Mouse (Mus musculus) kidney, adult 11 months (tissue): ENCODE measurements around the gene Adcy4.

ENCODE experiments used
- DNase-seq: peaks from one replicate; pipeline ENCODE4 v3.0.0; 2022

The Adcy4 gene

GRCm38 (mm10) chr14:55783958-55784235 is at the start of gene Adcy4:
Adcy4 (minus strand) TSS chr14:55784095.
- DNase-seq, result no peak

DNA sequence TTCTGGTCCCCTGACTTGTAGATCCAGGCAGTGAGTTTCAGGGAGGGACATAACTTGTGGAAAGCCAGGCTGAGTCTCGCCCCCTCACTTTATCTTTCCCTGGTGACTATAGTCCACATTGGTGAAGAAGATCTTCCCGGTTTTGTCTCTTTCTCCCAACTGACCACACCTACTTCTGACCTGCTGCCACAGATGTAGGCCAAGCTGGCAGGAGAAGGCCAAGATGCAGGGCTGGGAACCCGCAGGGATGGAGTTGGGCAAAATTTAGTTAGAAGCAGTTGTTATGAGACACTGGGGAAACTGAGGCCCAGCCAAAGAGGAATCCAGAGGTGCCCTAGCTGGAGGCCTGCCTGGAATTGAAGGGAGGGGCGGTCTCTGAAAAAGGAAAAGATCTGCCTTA is 49.2 kb upstream of the Adcy4 start:
- DNase-seq, result no peak

GRCm38 (mm10) chr14:55830331-55830730 is 46.4 kb upstream of the Adcy4 start:
- DNase-seq, result no peak

- DNase-seq, result no peak
These were observed 46.0 kb upstream of the Adcy4 start for GRCm38 (mm10) chr14:55829854-55830253.

GRCm38 (mm10) chr14:55828716-55829263 is 44.9 kb upstream of the Adcy4 start:
- DNase-seq, result peak; percentile 21

GRCm38 (mm10) chr14:55826551-55827340 is 42.9 kb upstream of the Adcy4 start:
- peak; percentile 1 for DNase-seq

DNA sequence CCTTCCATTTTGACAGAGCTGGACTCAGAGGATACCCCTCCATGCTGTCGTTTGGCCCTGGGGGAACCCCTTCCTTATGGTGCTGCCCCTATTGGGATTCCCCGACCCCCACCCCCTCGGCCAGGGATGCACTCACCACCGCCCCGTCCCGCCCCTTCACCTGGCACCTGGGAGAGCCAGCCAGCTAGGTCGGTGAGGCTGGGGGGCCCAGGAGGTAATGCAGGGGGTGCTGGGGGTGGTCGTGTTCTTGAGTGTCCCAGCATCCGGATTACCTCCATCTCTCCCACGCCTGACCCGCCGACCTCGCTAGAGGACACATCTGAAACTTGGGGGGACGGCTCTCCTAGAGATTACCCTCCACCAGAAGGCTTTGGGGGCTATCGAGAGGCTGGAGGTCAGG is 42.2 kb upstream of the Adcy4 start:
- DNase-seq, result peak; percentile 1

GRCm38 (mm10) chr14:55825216-55826051 is 41.5 kb upstream of the Adcy4 start:
- peak; percentile 4 for DNase-seq

GRCm38 (mm10) chr14:55824481-55825215 is 40.8 kb upstream of the Adcy4 start:
- DNase-seq, result peak; percentile 12

GRCm38 (mm10) chr14:55824001-55824480 is 40.1 kb upstream of the Adcy4 start:
- DNase-seq, result peak; percentile 26

DNA sequence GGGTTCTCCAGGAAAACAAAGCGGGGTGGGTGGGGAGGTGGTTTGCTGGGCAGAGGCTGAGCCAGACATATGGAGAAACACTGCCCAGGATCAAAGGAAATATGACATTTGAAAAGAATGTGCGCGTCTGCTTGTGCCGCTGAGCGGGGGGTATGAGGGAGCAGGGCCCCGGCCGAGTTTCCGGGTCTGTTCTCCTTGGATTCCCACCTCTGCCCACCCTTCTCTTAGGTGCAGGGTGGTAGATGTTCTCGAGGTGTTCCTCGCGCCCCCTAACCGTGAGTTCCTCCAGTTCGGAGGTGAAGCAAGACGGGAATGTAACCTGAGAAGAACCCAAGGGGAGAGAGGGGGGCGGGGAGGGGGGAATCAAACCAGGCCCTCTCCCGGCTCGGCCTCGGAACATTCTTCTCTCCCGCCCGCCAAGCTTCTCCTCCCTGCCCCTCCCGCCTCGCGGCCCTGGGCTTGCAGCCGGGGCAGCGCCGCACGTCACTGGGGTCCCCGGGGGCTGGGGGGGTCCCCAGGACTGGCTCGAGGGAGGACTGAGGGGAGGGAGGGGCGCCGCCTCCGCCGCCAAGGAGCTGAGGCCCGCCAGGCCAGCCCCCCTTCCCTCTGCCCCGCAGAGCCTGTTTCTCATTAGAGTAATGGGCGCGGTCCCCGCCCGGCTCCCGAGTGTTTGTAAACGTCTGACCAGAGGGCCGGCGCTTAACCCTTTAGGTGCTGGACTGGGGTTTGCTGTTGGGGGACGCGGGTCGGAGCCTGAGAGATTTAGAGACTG is 39.3 kb upstream of the Adcy4 start, which contains the start of gene Nfatc4:
Gene Nfatc4 (plus strand): TSS at position 154 of the 772 bp plus-strand sequence.
- DNase-seq, result peak; percentile 73

- peak; percentile 81 for DNase-seq
These were observed 38.6 kb upstream of the Adcy4 start for GRCm38 (mm10) chr14:55822435-55822990.

- peak; percentile 0 for DNase-seq
These were observed 36.7 kb upstream of the Adcy4 start for GRCm38 (mm10) chr14:55820576-55820975.

DNA sequence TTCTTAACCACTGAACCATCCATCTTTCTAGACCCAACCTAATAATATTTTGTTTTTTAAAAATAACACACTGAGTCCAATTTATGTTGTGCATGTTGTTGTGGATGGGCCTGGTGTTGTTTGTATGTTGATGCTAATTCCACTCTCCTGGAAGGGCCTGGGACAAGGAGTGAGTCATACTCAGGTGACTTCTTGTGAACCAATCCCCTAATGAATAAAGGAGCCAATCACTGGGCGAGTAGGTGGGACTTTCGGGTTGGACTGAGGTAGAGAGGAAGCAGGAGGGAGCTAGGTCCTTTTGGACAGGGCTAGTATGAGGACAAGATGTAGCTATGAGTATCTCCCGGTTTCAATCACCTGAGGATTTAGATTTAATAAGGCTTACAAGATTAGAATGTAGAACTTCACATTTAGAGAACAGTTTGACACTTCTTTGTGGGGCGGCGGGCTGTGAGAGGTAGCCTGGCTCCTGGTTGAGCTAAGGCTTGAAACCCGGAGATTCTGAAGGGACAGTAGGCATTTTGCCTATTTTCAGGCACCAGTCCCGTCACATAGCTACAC is 36.0 kb upstream of the Adcy4 start:
- peak; percentile 1 for DNase-seq

GRCm38 (mm10) chr14:55815310-55815751 is 31.4 kb upstream of the Adcy4 start:
- peak; percentile 68 for DNase-seq

GRCm38 (mm10) chr14:55814885-55815284 is 31.0 kb upstream of the Adcy4 start:
- peak; percentile 88 for DNase-seq

DNA sequence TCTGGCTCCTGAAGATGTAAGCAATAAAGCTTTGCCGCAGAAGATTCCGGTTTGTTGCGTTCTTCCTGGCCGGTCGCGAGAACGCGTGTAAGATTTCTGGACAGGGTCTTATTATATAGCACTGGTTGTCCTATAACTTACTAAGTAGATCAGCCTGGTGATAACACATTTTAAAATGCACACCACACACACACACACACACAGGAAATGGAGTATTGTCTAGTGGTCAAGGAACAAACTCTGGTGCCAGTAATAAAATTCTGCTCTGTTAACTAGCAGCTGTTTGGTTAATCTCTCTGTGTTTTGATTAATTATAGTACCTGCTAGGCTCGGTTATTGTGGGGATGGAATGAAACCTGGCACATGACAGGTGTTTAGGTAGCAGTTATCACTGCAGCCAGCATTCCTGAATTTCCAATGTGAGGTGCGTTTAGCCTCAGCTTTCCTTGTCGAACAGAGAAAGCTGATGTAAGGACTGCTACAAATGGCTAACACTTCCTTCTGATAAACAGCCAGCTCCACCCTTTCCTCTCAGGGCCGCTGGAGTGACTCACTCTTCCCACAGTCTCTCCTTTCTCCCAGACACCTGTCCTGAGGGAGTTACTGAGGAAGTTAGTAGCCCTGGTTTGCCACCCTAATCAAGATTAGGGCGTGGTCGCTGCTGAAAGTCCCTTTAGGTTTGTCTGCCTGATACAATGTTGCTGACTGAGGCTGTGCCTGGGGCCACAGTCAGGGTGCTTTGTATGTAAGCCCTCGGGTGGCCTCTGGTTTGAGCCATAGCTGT is 11.7 kb upstream of the Adcy4 start:
- DNase-seq, result no peak

- DNase-seq, result no peak
These were observed 10.1 kb upstream of the Adcy4 start for GRCm38 (mm10) chr14:55793946-55794345.

DNA sequence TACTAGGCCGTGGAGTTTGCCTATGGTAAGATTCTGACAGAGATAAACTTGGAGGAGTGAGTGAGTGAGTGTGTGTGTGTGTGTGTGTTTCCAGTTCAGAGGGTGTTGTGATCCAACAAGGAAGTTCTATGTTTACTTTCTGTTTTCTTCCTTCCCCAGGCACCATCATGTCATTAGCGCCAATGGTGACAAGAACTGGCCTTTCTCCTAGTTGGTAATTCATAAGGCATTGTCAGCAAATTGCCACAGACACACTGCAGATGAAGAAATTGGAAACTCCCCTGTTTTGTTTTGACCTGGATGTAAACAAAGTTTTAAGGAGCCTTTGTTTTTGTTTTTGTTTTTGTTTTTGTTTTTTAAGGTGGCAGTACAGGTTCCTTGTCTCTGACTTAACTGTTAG is 9.6 kb upstream of the Adcy4 start:
- DNase-seq, result no peak

DNA sequence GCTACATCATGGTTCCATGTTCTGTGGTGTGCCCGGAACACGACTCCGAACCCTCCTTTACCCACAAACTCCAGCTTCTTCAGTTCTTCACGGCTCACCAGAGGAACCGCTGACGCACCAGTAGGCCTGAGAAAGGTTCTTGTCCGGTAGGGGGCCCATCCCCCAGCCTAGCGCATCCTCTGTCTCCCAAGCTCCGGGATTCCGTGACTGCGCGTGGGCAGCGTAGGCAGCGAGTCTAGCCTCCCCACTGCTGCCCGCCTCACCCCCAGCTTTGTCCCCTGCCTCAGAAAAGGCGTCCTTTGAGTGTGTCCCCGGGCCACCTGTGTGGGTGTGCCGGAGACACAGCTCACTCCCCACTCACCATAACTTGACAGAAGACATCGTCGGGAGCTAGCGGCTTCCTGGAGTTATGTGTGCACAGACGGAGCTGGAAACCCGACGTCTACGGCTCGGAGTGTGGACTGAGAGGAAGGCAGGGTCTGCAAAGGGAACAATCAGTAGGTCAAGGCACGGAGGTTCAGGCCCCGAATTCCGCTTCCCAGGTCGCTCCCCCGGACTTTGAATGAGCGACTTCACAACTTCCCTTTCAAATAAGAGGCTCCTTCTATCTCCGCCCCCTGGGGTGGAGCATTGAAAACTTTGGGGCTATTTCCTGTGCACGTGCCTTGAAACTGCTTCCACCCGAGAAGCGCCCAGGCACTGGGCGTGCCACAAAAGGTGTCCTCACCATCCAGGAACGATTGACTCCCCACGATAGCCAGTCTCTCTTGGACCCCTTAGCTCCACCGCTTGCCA is 4.6 kb upstream of the Adcy4 start, which contains the start of gene Ripk3:
Gene Ripk3 (minus strand): TSS at position 610 of the 795 bp plus-strand sequence.
- no peak for DNase-seq
